Mouse (Mus musculus): ENCODE results near the gene Nsmce4a. TPM values are rescaled to one million over a fixed set of nuclear protein-coding genes. Genes with fewer than 3 reads are reported as not detected.

Nsmce4a gene
- polyA plus RNA-seq (2014; fragmentation: Illumina TruSeq; extraction: RNeasy Lipid Tissue Mini Kit (QIAGEN cat#74804); ENCODE audit: low read depth, low replicate concordance): 65.4 TPM

GRCm38 (mm10) chr7:130572821-130573220 lies at the start of gene Nsmce4a:
Gene Nsmce4a (minus strand): TSS chr7:130573118.

GRCm38 (mm10) chr7:130577388-130578003 lies 4.6 kb upstream of the Nsmce4a start, which contains the start of gene Tacc2:
Gene Tacc2 (plus strand): TSS chr7:130577438.

GRCm38 (mm10) chr7:130520049-130520425 lies 52.9 kb downstream of the Nsmce4a start, which contains the start of gene Ate1:
Gene Ate1 (minus strand): TSS chr7:130520369.

Other genes starting within 250 kb of the Nsmce4a start
- 30.6 TPM for gene Ate1, start 52.7 kb downstream of the Nsmce4a start, polyA plus RNA-seq (2014; fragmentation: Illumina TruSeq; extraction: RNeasy Lipid Tissue Mini Kit (QIAGEN cat#74804); ENCODE audit: low read depth, low replicate concordance)
- gene Tacc2, start 4.3 kb upstream of the Nsmce4a start, polyA plus RNA-seq (2014; fragmentation: Illumina TruSeq; extraction: RNeasy Lipid Tissue Mini Kit (QIAGEN cat#74804); ENCODE audit: low read depth, low replicate concordance): 267 TPM
- gene Btbd16, start 201.0 kb upstream of the Nsmce4a start, polyA plus RNA-seq (2014; fragmentation: Illumina TruSeq; extraction: RNeasy Lipid Tissue Mini Kit (QIAGEN cat#74804); ENCODE audit: low read depth, low replicate concordance): 0.21 TPM